Mouse (Mus musculus): ENCODE measurements at regions not wholly inside any gene's neighbourhood (a gene's known extent, or its start where the extent isn't known, plus 50 kb on each side); places are given as distances from the start of the nearest gene placed in this dataset.

- DNase-seq (ENCODE audit: inconsistent ontology term) = peak; percentile 86
Observed at GRCm38 (mm10) chr1:108797053-108797801, 1185.0 kb upstream of the Cdh7 start.

- peak; percentile 15 for DNase-seq (ENCODE audit: inconsistent ontology term)
Observed at GRCm38 (mm10) chr1:108800101-108800500, 1182.1 kb upstream of the Cdh7 start.

- peak; percentile 49 for DNase-seq (ENCODE audit: inconsistent ontology term)
Observed at GRCm38 (mm10) chr1:108827238-108827637, 1155.0 kb upstream of the Cdh7 start.

Measured in Muller cell, postnatal 12 days (primary cell).